Mouse (Mus musculus): ENCODE results near the gene Prkch.

Gene Prkch

GRCm38 (mm10) chr12:73583318-73583717, 1.3 kb upstream of the Prkch start:
- no peak for DNase-seq (ENCODE audit: low spot score)

DNA sequence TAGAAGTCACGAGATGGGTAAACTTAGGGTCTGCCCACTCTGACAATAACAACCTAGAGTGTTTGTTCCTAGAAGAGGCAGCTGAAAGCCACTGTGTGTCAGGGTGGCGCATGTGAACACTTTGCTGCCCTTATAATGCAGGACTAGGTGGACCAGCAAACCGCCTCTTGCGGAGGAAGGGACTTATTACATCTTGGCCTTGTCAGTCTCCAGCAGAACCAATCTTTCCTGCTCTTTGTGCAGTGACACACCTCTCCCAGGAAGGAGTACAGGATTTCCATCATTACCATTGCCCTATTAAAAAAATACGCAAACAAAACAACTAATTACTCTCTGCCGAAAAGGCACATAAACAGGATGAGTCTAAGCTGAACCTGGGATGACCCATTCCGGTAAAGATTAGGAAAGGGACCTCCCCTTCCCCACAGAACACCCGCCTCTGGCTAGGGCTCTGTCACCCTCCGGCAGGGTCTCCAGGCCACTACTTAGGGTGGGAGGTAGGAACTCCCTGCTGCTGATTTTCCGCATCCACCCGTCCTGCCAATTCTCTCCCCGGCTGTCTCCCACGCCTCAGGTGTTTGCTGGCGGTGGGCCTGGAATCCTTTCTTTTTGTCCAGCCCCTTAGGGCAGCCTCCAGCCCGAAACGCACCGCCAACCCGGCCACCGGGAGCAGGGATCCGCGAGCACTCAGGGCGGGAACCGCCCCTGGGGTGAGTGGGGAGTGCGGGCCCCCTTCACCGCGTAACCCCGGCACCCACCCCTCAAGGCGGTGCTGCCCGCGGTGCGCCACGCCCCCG, 585 bp upstream of the Prkch start:
- DNase-seq (ENCODE audit: low spot score): no peak

- DNase-seq (ENCODE audit: low spot score): peak; percentile 31
These were observed 725 bp downstream of the Prkch start for GRCm38 (mm10) chr12:73585241-73585801.

GRCm38 (mm10) chr12:73585850-73586249, 1.3 kb downstream of the Prkch start:
- no peak for DNase-seq (ENCODE audit: low spot score)

DNA sequence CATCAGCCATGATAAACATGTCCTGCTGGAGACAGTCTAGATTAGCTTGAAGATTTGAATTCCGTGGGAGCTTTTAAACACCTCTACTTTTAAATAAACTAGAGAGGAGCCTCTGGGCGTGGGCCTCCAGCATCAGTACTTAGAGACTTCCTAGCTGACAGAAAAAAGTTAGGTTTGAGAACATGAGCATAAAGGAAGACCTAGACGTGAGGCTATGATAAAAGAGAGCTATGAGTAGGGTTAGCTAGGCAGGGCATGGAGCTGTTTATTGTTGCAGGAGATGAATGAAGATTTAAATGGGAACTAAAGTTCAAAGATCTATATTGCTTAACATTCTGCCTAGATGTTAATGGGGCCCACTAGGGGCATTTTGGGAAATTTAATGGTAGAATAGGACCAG, 2.7 kb downstream of the Prkch start:
- no peak for DNase-seq (ENCODE audit: low spot score)

GRCm38 (mm10) chr12:73590627-73591276, 6.2 kb downstream of the Prkch start:
- DNase-seq (ENCODE audit: low spot score): no peak

DNA sequence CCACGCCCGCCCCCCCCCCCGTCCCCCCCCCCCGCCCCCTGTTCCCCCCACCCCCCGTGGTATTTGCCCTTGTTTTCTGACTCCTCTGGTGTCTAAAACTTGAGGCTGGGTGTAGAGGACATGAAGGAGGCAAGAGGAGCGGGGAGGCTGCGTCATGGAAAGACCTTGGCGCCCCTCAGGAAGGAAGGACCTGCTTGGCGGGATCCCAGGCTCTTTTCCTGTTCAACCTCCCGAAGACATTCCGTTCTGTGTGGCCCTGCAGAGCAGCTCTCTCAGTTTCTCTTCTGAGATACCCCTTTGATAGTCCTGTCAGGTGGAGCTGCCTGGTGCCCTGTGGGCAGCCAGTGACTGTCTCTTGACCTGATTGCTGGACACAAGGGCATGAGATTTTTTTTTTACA, 7.0 kb downstream of the Prkch start:
- DNase-seq (ENCODE audit: low spot score): no peak

DNA sequence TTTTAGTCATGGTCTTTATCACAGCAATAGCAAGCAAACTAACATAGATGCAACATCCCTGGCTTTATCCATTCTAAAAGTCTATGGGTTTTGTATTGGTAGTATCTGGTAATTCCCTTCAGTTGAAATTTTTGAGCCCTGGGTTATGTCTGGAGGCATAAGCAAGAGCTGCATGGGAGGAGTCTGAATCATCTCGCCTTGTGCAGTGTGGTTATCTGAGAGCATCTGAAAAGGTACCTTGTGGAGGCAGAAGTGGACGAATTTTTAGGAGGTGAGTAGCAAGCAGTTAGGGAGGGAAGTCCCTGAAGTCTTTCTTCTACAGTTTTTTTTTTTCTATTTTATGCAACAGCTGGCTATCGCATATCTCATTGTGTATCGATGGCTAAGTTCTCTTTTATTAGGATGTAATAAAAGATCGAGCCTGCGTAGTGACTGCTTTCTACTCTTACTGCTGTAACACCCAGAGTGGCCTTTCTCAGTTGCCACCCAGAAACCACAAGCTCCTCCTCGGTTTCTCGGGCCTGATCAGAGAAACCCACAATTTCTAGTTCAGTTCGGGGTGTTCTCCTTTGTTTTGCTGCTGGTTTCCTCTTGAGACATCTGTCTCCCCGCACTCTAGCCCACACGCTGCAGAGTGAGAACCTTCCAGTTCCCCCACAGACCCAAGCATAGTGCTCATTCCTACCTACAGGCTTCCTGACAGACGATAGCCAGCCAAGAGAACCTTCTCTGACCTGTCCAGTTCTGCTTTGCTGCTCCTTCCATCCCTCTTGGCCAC, 8.6 kb downstream of the Prkch start:
- DNase-seq (ENCODE audit: low spot score): peak; percentile 87

DNA sequence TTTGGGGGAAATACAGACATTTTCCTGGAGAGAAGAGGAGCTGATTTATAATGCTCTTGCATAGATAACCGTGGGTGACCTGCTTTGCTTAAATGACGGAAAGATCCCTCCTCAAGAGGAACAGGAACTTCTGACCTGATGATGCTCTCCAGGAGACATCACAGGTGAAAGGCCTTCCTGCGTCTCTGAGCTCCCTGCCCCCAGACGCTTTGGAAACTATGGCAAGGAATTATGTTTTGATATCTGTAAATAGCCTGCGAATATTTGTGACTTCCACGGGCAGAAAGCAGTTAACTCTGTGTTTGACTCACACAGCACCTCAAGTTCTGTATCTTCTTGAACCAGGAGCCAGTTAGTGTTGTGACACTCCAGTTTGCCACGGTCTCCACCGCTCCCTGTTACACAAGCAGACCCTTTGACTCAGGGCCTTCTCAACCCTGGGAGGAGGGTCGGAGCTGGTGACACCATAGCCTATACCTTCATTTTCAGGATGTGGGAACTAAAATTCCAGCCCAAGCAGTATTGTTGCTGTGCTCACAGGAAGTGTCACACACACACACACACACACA, 9.7 kb downstream of the Prkch start:
- DNase-seq (ENCODE audit: low spot score): peak; percentile 44

GRCm38 (mm10) chr12:73595226-73595625, 10.6 kb downstream of the Prkch start:
- DNase-seq (ENCODE audit: low spot score): peak; percentile 64

DNA sequence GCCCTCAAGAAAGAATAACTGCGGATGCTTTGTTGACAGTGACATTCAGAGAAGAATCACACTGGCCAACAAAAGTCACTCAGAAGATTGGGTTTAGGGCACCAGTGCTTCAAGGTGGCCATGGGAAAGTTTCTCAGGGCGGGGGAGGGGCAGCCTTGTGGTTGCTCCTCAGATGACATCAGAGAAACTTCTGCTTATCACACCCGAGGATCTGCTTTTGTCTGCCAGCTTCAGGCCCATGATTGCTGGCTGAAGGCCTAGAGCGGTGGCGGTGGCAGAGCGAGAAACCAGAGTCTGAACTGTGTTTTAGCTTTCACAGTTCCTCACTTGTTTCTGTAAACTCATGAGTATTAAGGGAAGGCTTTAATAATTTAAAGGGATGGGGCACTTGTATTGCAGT, 13.6 kb downstream of the Prkch start:
- peak; percentile 94 for DNase-seq (ENCODE audit: low spot score)

DNA sequence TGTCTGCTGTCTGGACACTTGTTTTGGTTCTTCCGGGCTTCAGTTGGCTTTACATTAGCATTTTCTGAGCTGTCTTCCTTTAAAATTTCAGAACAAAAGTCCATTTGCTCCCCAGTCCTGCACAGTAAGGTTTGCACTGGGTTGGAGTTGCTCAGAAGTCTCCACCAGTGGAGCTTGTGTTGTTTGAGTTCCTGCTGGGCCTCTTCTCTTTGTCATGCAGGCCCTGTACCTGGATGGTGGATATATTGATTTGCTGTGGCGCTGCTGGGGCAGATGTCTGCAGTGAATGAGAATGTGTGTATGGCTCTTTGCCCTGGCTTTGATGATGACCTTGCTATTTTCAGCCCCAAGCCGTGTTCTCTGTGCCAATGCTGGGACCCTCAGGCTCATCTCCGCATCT, 15.9 kb downstream of the Prkch start:
- no peak for DNase-seq (ENCODE audit: low spot score)

GRCm38 (mm10) chr12:73602974-73603373, 18.4 kb downstream of the Prkch start:
- no peak for DNase-seq (ENCODE audit: low spot score)

DNA sequence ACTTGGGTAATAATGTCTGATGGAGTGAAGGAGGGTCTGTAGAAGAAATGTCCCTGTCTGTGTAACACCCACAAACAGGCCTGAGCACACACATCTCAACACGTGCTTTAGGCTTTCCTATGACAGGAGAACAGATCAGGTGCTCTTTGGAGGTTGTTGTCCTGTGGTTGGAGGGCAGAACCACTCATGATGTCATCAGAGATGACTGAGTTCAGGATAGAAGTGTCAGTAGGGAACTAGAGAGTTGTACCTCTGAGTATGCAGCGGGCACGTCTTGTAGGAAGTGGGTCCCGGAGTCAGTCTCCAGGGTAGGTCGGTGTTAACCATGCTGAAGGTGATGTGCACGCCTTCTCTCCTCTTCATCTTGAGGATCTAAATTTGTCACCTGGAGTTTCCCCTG, 19.1 kb downstream of the Prkch start:
- DNase-seq (ENCODE audit: low spot score): peak; percentile 91

DNA sequence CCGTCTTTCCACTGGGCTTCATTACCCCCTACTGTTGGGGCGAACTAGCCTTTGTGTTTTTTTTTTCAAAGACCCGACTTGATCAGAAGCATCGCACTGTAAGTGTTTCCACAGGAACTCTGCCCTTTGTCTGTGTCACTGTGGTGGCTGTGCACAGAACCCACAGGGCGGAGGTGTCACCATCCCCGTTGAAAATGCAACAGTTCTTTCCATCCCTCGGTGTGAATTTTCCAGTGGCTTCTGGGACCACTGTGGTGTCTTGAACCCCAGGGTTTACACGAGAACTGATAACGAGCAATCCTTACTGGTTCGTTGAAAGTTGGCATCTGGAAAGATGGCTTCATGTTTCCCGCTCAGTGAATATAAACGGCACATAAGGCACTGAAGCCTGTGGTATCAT, 20.2 kb downstream of the Prkch start:
- DNase-seq (ENCODE audit: low spot score): peak; percentile 84

- DNase-seq (ENCODE audit: low spot score): peak; percentile 85
These were observed 20.6 kb downstream of the Prkch start for GRCm38 (mm10) chr12:73605174-73605573.

DNA sequence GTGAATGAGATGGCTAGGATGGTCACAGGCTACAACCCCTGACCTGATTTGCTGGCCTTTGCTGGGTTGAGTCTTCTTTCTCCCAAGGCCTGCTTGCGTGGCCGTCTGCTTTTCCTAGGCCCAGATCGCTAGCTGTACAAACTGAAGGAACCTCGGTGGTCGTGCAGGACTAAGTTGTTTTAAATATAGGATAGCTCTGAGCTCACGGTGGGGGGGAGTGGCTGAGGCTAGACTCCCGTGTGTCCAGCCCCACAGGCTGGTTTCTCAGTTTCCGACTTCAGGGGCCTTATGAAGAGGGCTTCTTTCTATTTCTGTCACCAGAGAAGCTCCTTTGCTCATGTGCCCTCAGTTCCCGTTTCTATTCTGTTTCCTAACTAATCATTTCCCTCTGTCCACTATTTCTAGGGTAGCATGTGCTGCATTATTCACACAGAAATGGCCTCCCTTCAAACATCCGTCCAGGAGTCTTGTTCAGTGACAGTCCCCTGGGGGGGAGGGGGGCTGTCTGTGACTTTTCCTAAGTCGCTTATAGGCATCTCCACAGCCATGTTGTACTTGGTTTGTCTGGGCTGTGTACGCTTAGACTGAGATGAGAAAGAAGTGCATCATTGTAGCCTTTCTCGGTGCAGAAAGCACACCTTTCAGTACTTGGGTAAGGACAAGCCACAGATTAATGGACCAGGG, 22.9 kb downstream of the Prkch start:
- DNase-seq (ENCODE audit: low spot score): no peak

GRCm38 (mm10) chr12:73608065-73608397, 23.4 kb downstream of the Prkch start:
- no peak for DNase-seq (ENCODE audit: low spot score)

- DNase-seq (ENCODE audit: low spot score): no peak
These were observed 24.7 kb downstream of the Prkch start for GRCm38 (mm10) chr12:73609262-73609661.

- peak; percentile 70 for DNase-seq (ENCODE audit: low spot score)
These were observed 25.3 kb downstream of the Prkch start for GRCm38 (mm10) chr12:73609676-73610545.
